Mouse (Mus musculus) spleen, adult 2 months (tissue): ENCODE measurements around the gene Adamts14. TPM values are rescaled to one million over a fixed set of nuclear protein-coding genes. Genes with fewer than 3 reads are reported as not detected.

Experiments
- DNase-seq, 2 experiments: peaks; one replicate each; pipeline versions ENCODE4 v3.0.0 to v3.0.0-alpha.2; 2012 to 2021; ENCODE audit warnings: low spot score in 2 of 2, low read depth in 1 of 2
- H3K27ac ChIP-seq: fragments of 200-500 bp; 2 replicates; pipeline ENCODE4 v1.5.1; 2012; ENCODE audit warnings: low read length, inconsistent platforms; ENCODE audit not compliant: insufficient read depth
- H3K27me3 ChIP-seq: fragments of 200-500 bp; 2 replicates; pipeline ENCODE4 v1.6.1; 2012; ENCODE audit warnings: mild to moderate bottlenecking, moderate library complexity, low read length, inconsistent platforms; ENCODE audit not compliant: control insufficient read depth, insufficient read depth
- H3K36me3 ChIP-seq: fragments of 200-500 bp; 2 replicates; pipeline ENCODE4 v1.6.1; 2012; ENCODE audit warnings: mild to moderate bottlenecking, low read length, inconsistent platforms; ENCODE audit not compliant: control insufficient read depth, insufficient read depth
- H3K4me1 ChIP-seq: fragments of 200-500 bp; 2 replicates; pipeline ENCODE4 v1.6.1; 2011; ENCODE audit warnings: inconsistent platforms; ENCODE audit not compliant: control insufficient read depth, insufficient read depth, insufficient read length
- H3K4me3 ChIP-seq: fragments of 200-500 bp; 2 replicates; pipeline ENCODE4 v1.5.1; 2011; ENCODE audit warnings: mild to moderate bottlenecking, inconsistent platforms; ENCODE audit not compliant: insufficient read depth, insufficient read length; ENCODE audit errors: extremely low read depth
- CTCF ChIP-seq: fragments of 200-500 bp; IDR thresholded peaks from 2 replicates; pipeline ENCODE4 v1.5.1; 2011; ENCODE audit warnings: mild to moderate bottlenecking, inconsistent platforms; ENCODE audit not compliant: insufficient read depth, insufficient read length, insufficient replicate concordance; ENCODE audit errors: extremely low read depth
- POLR2A ChIP-seq: fragments of 200-500 bp; IDR thresholded peaks from 2 replicates; pipeline ENCODE4 v1.6.1; 2011; ENCODE audit warnings: low read depth, low read length, inconsistent platforms
- WGBS: fragments of 180-500 bp; shearing (Covaris S2); methylation state at CpG from one replicate; pipeline ENCODE4 v1.1.7; 2018; 5-methylcytosine and 5-hydroxymethylcytosine counted together
- polyA plus RNA-seq: library from polyadenylated mRNA; depleted of rRNA; stranded (reverse); fragments of >200 nt; gene quantifications from 2 replicates; pipeline ENCODE4 v1.2.3, GENCODE M21; 2012

Adamts14 gene
- polyA plus RNA-seq, 1 experiment = 6.9 TPM

- 56% methylated on average over 4 of the region's 4 CpGs for WGBS
- TF ChIP-seq CTCF (no peak), POLR2A (no peak)
These were observed 36.4 kb downstream of the Adamts14 start for GRCm38 (mm10) chr10:61236683-61237390.

GRCm38 (mm10) chr10:61235677-61236267 lies 37.5 kb downstream of the Adamts14 start:
- H3K36me3 ChIP-seq = no peaks in the 10 kb centered on the region
- H3K4me1 ChIP-seq = no peaks in the 10 kb centered on the region; the same call in 1 of the 2 replicates
- TF ChIP-seq CTCF (no peak), POLR2A (no peak)
- DNase-seq = no peak
- 91% methylated on average over 6 of the region's 6 CpGs for WGBS
- no peaks in the 10 kb centered on the region for H3K27me3 ChIP-seq
- H3K27ac ChIP-seq = no peak overlapping the region
- no peak overlapping the region for H3K4me3 ChIP-seq

More at GRCm38 (mm10) chr10:61236683-61237390, 36.4 kb downstream of the Adamts14 start:
- no peak overlapping the region for H3K27ac ChIP-seq
- H3K4me1 ChIP-seq = no peaks in the 10 kb centered on the region; the same call in 1 of the 2 replicates
- no peaks in the 10 kb centered on the region for H3K36me3 ChIP-seq
- H3K4me3 ChIP-seq = no peak overlapping the region
- no peak for DNase-seq
- no peaks in the 10 kb centered on the region for H3K27me3 ChIP-seq

- Histone ChIP-seq H3K27me3 (no peaks in the 10 kb centered on the region), H3K36me3 (no peaks in the 10 kb centered on the region), H3K4me1 (no peaks in the 10 kb centered on the region; the same call in 1 of the 2 replicates), H3K27ac (peak overlapping the region; percentile 20; the same call in 1 of the 2 replicates), H3K4me3 (no peak overlapping the region)
- no peak for TF ChIP-seq POLR2A
- no peak for TF ChIP-seq CTCF
- WGBS = 29% methylated on average over 4 of the region's 4 CpGs
- no peak for DNase-seq
These were observed 38.9 kb downstream of the Adamts14 start for GRCm38 (mm10) chr10:61234319-61234718.

GRCm38 (mm10) chr10:61232858-61233567 lies 40.2 kb downstream of the Adamts14 start:
- Histone ChIP-seq H3K4me3 (no peak overlapping the region), H3K27me3 (no peaks in the 10 kb centered on the region), H3K36me3 (no peaks in the 10 kb centered on the region), H3K4me1 (no peaks in the 10 kb centered on the region; the same call in 1 of the 2 replicates), H3K27ac (peak overlapping the region; percentile 88)
- WGBS = 47% methylated on average over 7 of the region's 7 CpGs
- peak in 1 of 2 experiments; percentile 59 for DNase-seq
- TF ChIP-seq CTCF = no peak
- no peak for TF ChIP-seq POLR2A

GRCm38 (mm10) chr10:61231756-61232155 lies 41.5 kb downstream of the Adamts14 start:
- WGBS = 82% methylated on average over 3 of the region's 3 CpGs
- Histone ChIP-seq H3K27me3 (no peaks in the 10 kb centered on the region), H3K4me3 (no peak overlapping the region), H3K36me3 (no peaks in the 10 kb centered on the region), H3K27ac (no peak overlapping the region), H3K4me1 (no peaks in the 10 kb centered on the region; the same call in 1 of the 2 replicates)
- no peak for TF ChIP-seq CTCF
- no peak for TF ChIP-seq POLR2A
- DNase-seq = peak in 1 of 2 experiments; percentile 28

GRCm38 (mm10) chr10:61226784-61227396 lies 46.3 kb downstream of the Adamts14 start:
- DNase-seq = no peak
- Histone ChIP-seq H3K27me3 (no peaks in the 10 kb centered on the region), H3K27ac (no peak overlapping the region), H3K36me3 (no peaks in the 10 kb centered on the region), H3K4me3 (no peak overlapping the region), H3K4me1 (no peaks in the 10 kb centered on the region)
- TF ChIP-seq POLR2A (no peak), CTCF (no peak)
- WGBS = 60% methylated on average over 4 of the region's 4 CpGs
